Mouse (Mus musculus): ENCODE results near the gene Camk2d. TPM values are rescaled to one million over a fixed set of nuclear protein-coding genes. Genes with fewer than 3 reads are reported as not detected.

The Camk2d gene
- total and polyA plus RNA-seq, 3 experiments = 66.1 to 80.4 (median 77.3) TPM

GRCm38 (mm10) chr3:126620152-126620551, 24.1 kb downstream of the Camk2d start:
- Histone ChIP-seq H3K4me3 (replicated peaks in 1 of 3; ENCODE audit: low read depth in 2 of 3, low read length in 2 of 3, poor library complexity in 1 of 3) (peak overlapping the region in 1 of 3 experiments; percentile 3), H3K27ac (ENCODE audit: insufficient read depth, low read depth) (peak overlapping the region; percentile 76), H3K27me3 (replicated peaks) (no peaks in the 10 kb centered on the region), H3K4me2 (ENCODE audit: insufficient read depth, low read depth, poor library complexity, severe bottlenecking) (peak overlapping the region; percentile 98), H3K9ac (ENCODE audit: insufficient read depth, low read depth) (peak overlapping the region; percentile 62), H3K9me3 (replicated peaks; ENCODE audit: low read length) (peaks cover 19% of the 10 kb centered on the region), H3K79me2 (replicated peaks; ENCODE audit: control insufficient read depth, extremely low read depth, insufficient read depth, poor library complexity, severe bottlenecking) (peaks cover 83% of the 10 kb centered on the region), H3K4me1 (ENCODE audit: control insufficient read depth in 1 of 2, insufficient read depth in 2 of 2) (peaks cover 15 to 67% of the 10 kb centered on the region in 2 experiments), H3K36me3 (replicated peaks in 1 of 2; ENCODE audit: control insufficient read depth in 1 of 2, insufficient read depth in 1 of 2, low read length in 1 of 2) (peaks cover 16 to 49% of the 10 kb centered on the region in 2 experiments)
- DNase-seq (ENCODE audit: extremely low read depth) = no peak
- TF ChIP-seq MAFK (IDR thresholded peaks at IDR 0.05; ENCODE audit: insufficient replicate concordance, low read length) (no peak), UBTF (IDR thresholded peaks at IDR 0.05; ENCODE audit: low read depth, low read length) (no peak), RAD21 (IDR thresholded peaks at IDR 0.05; ENCODE audit: low read depth, low read length) (no peak), E2F4 (IDR thresholded peaks at IDR 0.05; ENCODE audit: insufficient replicate concordance, low read depth, low read length) (no peak), ZNF384 (IDR thresholded peaks at IDR 0.05; ENCODE audit: low read depth, low read length) (peak; percentile 77), NRF1 (IDR thresholded peaks at IDR 0.05; ENCODE audit: low read depth, low read length) (no peak), ETS1 (conservative IDR thresholded peaks at IDR 0.05; ENCODE audit: low read depth, low read length) (no peak), BHLHE40 (IDR thresholded peaks at IDR 0.05; ENCODE audit: low read depth, low read length) (no peak; the same call in 1 of the 2 replicates)
- dilution Hi-C loops (cut with MboI; ENCODE audit: extremely low pct_ligation_motif_present, extremely low pct_unique_long_range_greater_than_20kb, low sequenced_read_pairs) (no loop called here), in situ Hi-C loops (cut with MboI; ENCODE audit: low pct_ligation_motif_present, low pct_unique_long_range_greater_than_20kb, low sequenced_read_pairs) (no loop called here)

GRCm38 (mm10) chr3:126622509-126622908, 26.4 kb downstream of the Camk2d start:
- Histone ChIP-seq H3K4me2 (ENCODE audit: insufficient read depth, low read depth, poor library complexity, severe bottlenecking) (no peak overlapping the region), H3K27me3 (replicated peaks) (no peaks in the 10 kb centered on the region), H3K4me1 (ENCODE audit: control insufficient read depth in 1 of 2, insufficient read depth in 2 of 2) (peaks cover 22 to 85% of the 10 kb centered on the region in 2 experiments), H3K4me3 (replicated peaks in 1 of 3; ENCODE audit: low read depth in 2 of 3, low read length in 2 of 3, poor library complexity in 1 of 3) (no peak overlapping the region), H3K79me2 (replicated peaks; ENCODE audit: control insufficient read depth, extremely low read depth, insufficient read depth, poor library complexity, severe bottlenecking) (peaks cover 80% of the 10 kb centered on the region), H3K27ac (ENCODE audit: insufficient read depth, low read depth) (no peak overlapping the region), H3K36me3 (replicated peaks in 1 of 2; ENCODE audit: control insufficient read depth in 1 of 2, insufficient read depth in 1 of 2, low read length in 1 of 2) (peaks cover 9 to 36% of the 10 kb centered on the region in 2 experiments), H3K9me3 (replicated peaks; ENCODE audit: low read length) (peaks cover 7% of the 10 kb centered on the region), H3K9ac (ENCODE audit: insufficient read depth, low read depth) (no peak overlapping the region)
- dilution Hi-C loops (cut with MboI; ENCODE audit: extremely low pct_ligation_motif_present, extremely low pct_unique_long_range_greater_than_20kb, low sequenced_read_pairs) = no loop called here
- TF ChIP-seq RAD21 (IDR thresholded peaks at IDR 0.05; ENCODE audit: low read depth, low read length) (no peak), SMC3 (IDR thresholded peaks at IDR 0.05; ENCODE audit: low read depth, low read length) (no peak), EP300 (IDR thresholded peaks at IDR 0.05; ENCODE audit: low read length) (no peak), JUND (conservative IDR thresholded peaks at IDR 0.05; ENCODE audit: low read depth, low read length) (no peak), ZKSCAN1 (IDR thresholded peaks at IDR 0.05; ENCODE audit: borderline replicate concordance, low read depth, low read length) (no peak), POLR2A (IDR thresholded peaks at IDR 0.05; ENCODE audit: low read depth, low read length) (no peak), ETS1 (conservative IDR thresholded peaks at IDR 0.05; ENCODE audit: low read depth, low read length) (no peak), TBP (conservative IDR thresholded peaks at IDR 0.05; ENCODE audit: low read depth, low read length) (no peak), MEF2A (IDR thresholded peaks at IDR 0.05; ENCODE audit: borderline replicate concordance, low read depth, low read length) (no peak), POLR2AphosphoS2 (IDR thresholded peaks at IDR 0.05; ENCODE audit: low read depth, low read length) (no peak), ZC3H11A (IDR thresholded peaks at IDR 0.05; ENCODE audit: low read depth, low read length) (no peak), ELF1 (IDR thresholded peaks at IDR 0.05; ENCODE audit: low read depth, low read length) (no peak), JUN (IDR thresholded peaks at IDR 0.05; ENCODE audit: insufficient read depth, low read depth, low read length) (no peak), CTCF (conservative IDR thresholded peaks at IDR 0.05 in 1 of 2, IDR thresholded peaks at IDR 0.05 in 1 of 2; ENCODE audit: low read depth in 2 of 2, low read length in 2 of 2) (no peak), SIN3A (IDR thresholded peaks at IDR 0.05; ENCODE audit: low read length) (no peak), MXI1 (IDR thresholded peaks at IDR 0.05; ENCODE audit: low read depth, low read length) (no peak), BHLHE40 (IDR thresholded peaks at IDR 0.05; ENCODE audit: low read depth, low read length) (no peak), ZNF384 (IDR thresholded peaks at IDR 0.05; ENCODE audit: low read depth, low read length) (no peak), CHD1 (IDR thresholded peaks at IDR 0.05; ENCODE audit: low read depth, low read length) (no peak)
- DNase-seq (ENCODE audit: extremely low read depth) = no peak
- in situ Hi-C loops (cut with MboI; ENCODE audit: low pct_ligation_motif_present, low pct_unique_long_range_greater_than_20kb, low sequenced_read_pairs) = no loop called here

Data from CH12.LX (cell line).